Mouse (Mus musculus): ENCODE data around the gene Perp.

DNA sequence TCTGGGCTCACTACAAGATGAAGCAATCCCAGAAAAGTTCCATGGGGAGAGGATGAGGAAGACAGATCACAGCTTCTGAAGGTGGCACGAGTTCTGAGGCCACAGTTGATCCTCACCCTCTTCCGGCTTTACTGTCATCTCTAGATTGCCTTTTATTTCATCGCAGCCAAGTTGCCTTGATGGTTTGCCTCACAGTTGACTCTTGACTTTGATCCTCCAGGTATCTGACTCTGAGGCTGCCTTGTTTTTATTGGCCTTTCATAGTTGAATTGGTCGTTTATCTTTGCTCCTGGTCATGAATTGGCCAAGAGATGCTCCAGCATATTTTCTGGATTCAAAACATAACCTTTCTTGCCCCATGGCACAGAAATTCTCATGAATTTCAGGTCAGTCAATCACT is 34.3 kb downstream of the Perp start:
- no peak for TF ChIP-seq CTCF (IDR thresholded peaks at IDR 0.05; ENCODE audit: low read depth)
- no peak for TF ChIP-seq EP300 (IDR thresholded peaks at IDR 0.05; ENCODE audit: low read depth)
